Mouse (Mus musculus): ENCODE measurements at regions not wholly inside any gene's neighbourhood (a gene's known extent, or its start where the extent isn't known, plus 50 kb on each side); places are given as distances from the start of the nearest gene placed in this dataset.
"Not testable (repeated sequence)": the region's sequence is repeated elsewhere in the genome, so short reads cannot be mapped to it uniquely, and the experiment has no call there.

GRCm38 (mm10) chr12:15078615-15079014 lies 738.1 kb downstream of the Trib2 start:
- DNase-seq = peak; percentile 5

GRCm38 (mm10) chr12:15064351-15064750 lies 752.4 kb downstream of the Trib2 start:
- DNase-seq = no peak

GRCm38 (mm10) chr12:15051387-15051786 lies 765.3 kb downstream of the Trib2 start:
- DNase-seq = no peak

GRCm38 (mm10) chr12:15043264-15043663 lies 773.5 kb downstream of the Trib2 start:
- DNase-seq = no peak

GRCm38 (mm10) chr12:15011091-15011490 lies 805.6 kb downstream of the Trib2 start:
- no peak for DNase-seq

GRCm38 (mm10) chr12:15002401-15002800 lies 814.3 kb downstream of the Trib2 start:
- DNase-seq = not testable (repeated sequence)
